ENCODE assay signal across 7 mouse cellular contexts in the genomic region with DNA sequence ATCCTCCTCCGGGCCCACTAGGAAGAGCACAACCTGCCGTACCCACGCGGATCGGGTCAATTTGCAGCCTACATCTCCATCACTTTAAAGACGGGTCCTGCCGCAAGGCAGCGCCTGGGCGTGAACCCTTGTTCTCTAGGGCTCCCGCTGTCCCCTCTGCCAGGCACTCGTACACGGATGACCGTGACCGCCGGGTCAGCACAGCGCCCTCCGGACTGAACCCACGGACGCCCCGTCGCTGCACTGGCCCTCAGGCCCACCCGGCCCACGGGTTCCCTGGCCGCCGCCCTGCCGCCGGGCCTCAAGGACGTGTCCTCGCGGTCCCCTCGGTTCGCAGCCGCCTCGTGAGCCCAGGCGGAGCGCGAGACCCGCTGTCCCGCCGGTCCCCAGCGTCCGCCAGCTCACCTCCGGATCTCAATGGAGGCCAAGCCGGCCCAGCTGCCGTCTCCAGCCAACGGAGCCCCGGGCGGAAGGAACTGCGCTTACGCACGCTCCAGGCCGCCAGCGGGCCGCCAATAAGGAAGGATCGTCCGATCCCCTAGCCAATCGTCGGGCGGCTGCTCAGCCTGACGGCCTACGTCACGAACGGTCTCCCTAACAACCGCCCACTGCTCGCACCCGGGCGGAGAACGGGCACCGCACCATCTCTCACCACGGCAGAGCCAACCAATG. TPM values are rescaled to one million over a fixed set of nuclear protein-coding genes. Genes with fewer than 3 reads are reported as not detected.
A peak's percentile ranks its signal among the peaks of the same experiment; 100 is the strongest.
DNase-seq lines count a peak whose midpoint lies in the region; ATAC-seq lines count a peak whose summit lies in the region.

A gene (minus strand): TSS at position 531 of the 672 bp plus-strand sequence.

- H3K9me3 ChIP-seq in embryonic facial prominence, embryonic 12.5 days = no peaks in the 10 kb centered on the region
- no peaks in the 10 kb centered on the region for H3K9me3 ChIP-seq in limb, embryonic 11.5 days (ENCODE audit: control insufficient read depth, low read length)
- no peaks in the 10 kb centered on the region for H3K9me3 ChIP-seq in midbrain, embryonic 14.5 days (ENCODE audit: control insufficient read depth, low read length)

- no peaks in the 10 kb centered on the region for H3K27me3 ChIP-seq in embryonic facial prominence, embryonic 12.5 days
- H3K27me3 ChIP-seq in limb, embryonic 11.5 days (ENCODE audit: control insufficient read depth, insufficient read depth, low read length) = no peaks in the 10 kb centered on the region
- no peaks in the 10 kb centered on the region for H3K27me3 ChIP-seq in midbrain, embryonic 14.5 days (ENCODE audit: control insufficient read depth, insufficient read depth, low read length)

- peak within 1 kb of the TSS; percentile 60 for H3K4me2 ChIP-seq in embryonic facial prominence, embryonic 12.5 days (replicated peaks)
- H3K4me2 ChIP-seq in limb, embryonic 11.5 days (ENCODE audit: low read depth, severe bottlenecking) = peak within 1 kb of the TSS; percentile 55
- H3K4me2 ChIP-seq in midbrain, embryonic 14.5 days (ENCODE audit: low read length) = peak within 1 kb of the TSS; percentile 82

- DNase-seq in adrenal gland, postnatal 25 days = peak; percentile 98
- peak; percentile 100 for DNase-seq in heart, adult 11 months
- peak; percentile 96 for DNase-seq in kidney, adult 18-20 months
- peak; percentile 97 for DNase-seq in limb, embryonic 11.5 days (ENCODE audit: low spot score)
- DNase-seq in midbrain, embryonic 14.5 days = peak; percentile 99
- peak; percentile 88 to 96 for DNase-seq in spleen, adult 18-20 months

- ATAC-seq in embryonic facial prominence, embryonic 12.5 days (ENCODE audit: insufficient number of reproducible peaks, insufficient read depth, low FRiP score, low TSS enrichment) = peak; percentile 100
- peak; percentile 100 for ATAC-seq in limb, embryonic 11.5 days (ENCODE audit: insufficient number of reproducible peaks, low FRiP score, low TSS enrichment, low read depth)
- peak; percentile 100 for ATAC-seq in midbrain, embryonic 14.5 days (ENCODE audit: low FRiP score, low TSS enrichment)

- peak within 1 kb of the TSS; percentile 99 for H3K4me3 ChIP-seq in embryonic facial prominence, embryonic 12.5 days
- peak within 1 kb of the TSS; percentile 59 for H3K4me3 ChIP-seq in limb, embryonic 11.5 days (ENCODE audit: low read depth, low read length)
- peak within 1 kb of the TSS; percentile 100 for H3K4me3 ChIP-seq in midbrain, embryonic 14.5 days (replicated peaks; ENCODE audit: low read depth, low read length)

- peak within 1 kb of the TSS; percentile 96 for H3K9ac ChIP-seq in embryonic facial prominence, embryonic 12.5 days
- H3K9ac ChIP-seq in limb, embryonic 11.5 days (ENCODE audit: low read length) = peak within 1 kb of the TSS; percentile 84
- peak within 1 kb of the TSS; percentile 97 for H3K9ac ChIP-seq in midbrain, embryonic 14.5 days (replicated peaks; ENCODE audit: low read length)

- H3K4me1 ChIP-seq in embryonic facial prominence, embryonic 12.5 days = peaks cover 27% of the 10 kb centered on the region
- peaks cover 8% of the 10 kb centered on the region for H3K4me1 ChIP-seq in limb, embryonic 11.5 days (ENCODE audit: control insufficient read depth, insufficient read depth, low read length)
- peaks cover 28% of the 10 kb centered on the region for H3K4me1 ChIP-seq in midbrain, embryonic 14.5 days (ENCODE audit: control insufficient read depth, insufficient read depth, low read length)

- H3K27ac ChIP-seq in embryonic facial prominence, embryonic 12.5 days = peak within 1 kb of the TSS; percentile 91
- H3K27ac ChIP-seq in limb, embryonic 11.5 days (replicated peaks; ENCODE audit: low read depth, low read length) = peak within 1 kb of the TSS; percentile 68
- H3K27ac ChIP-seq in midbrain, embryonic 14.5 days (replicated peaks; ENCODE audit: low read depth, low read length) = peak within 1 kb of the TSS; percentile 98

- H3K36me3 ChIP-seq in embryonic facial prominence, embryonic 12.5 days = peaks cover 6% of the 10 kb centered on the region
- peaks cover 4% of the 10 kb centered on the region for H3K36me3 ChIP-seq in limb, embryonic 11.5 days (ENCODE audit: control insufficient read depth, insufficient read depth, low read length)
- H3K36me3 ChIP-seq in midbrain, embryonic 14.5 days (ENCODE audit: control insufficient read depth, insufficient read depth, low read length) = peaks cover 9% of the 10 kb centered on the region

- under 1% methylated on average over 70 of the region's 70 CpGs for WGBS in embryonic facial prominence, embryonic 12.5 days
- under 1% methylated on average over 70 of the region's 70 CpGs for WGBS in limb, embryonic 11.5 days
- WGBS in midbrain, embryonic 14.5 days = under 1% methylated on average over 70 of the region's 70 CpGs

RNA-seq across cellular contexts. Expression of the gene that starts here (rescaled TPM):
- total RNA-seq in adrenal gland, postnatal 25 days (2021) = 218 and 227 TPM in 2 replicates
- 108 and 118 TPM in 2 replicates for polyA plus RNA-seq in embryonic facial prominence, embryonic 12.5 days (2016; fragmentation: Nextera tagmentation; extraction: Ambion mirVana)
- polyA plus RNA-seq in limb, embryonic 11.5 days (2014; fragmentation: Nextera tagmentation; extraction: Ambion mirVana) = 132 and 142 TPM in 2 replicates
- polyA plus RNA-seq in midbrain, embryonic 14.5 days (2014; fragmentation: Nextera tagmentation; extraction: Ambion mirVana) = 172 and 226 TPM in 2 replicates

Comparison
In these comparisons a context has a peak if more than half of its experiments do, and no peak if none do; other contexts are left out.
1. Peak in every context shown above with its lines: DNase-seq, ATAC-seq, H3K4me3 ChIP-seq and H3K27ac ChIP-seq.